Mouse (Mus musculus) thymus, adult 2 months (tissue): Measurements from ENCODE around the gene Pramel7.

Experiments
- CTCF ChIP-seq: fragments of 200-500 bp; IDR thresholded peaks from 2 replicates; pipeline ENCODE4 v1.5.1; 2012; ENCODE audit warnings: mild to moderate bottlenecking, control low read depth, low read length, moderate library complexity, borderline replicate concordance; ENCODE audit not compliant: control insufficient read depth, poor library complexity, insufficient read depth; ENCODE audit errors: extremely low read depth
- POLR2A ChIP-seq: fragments of 200-500 bp; IDR thresholded peaks from 2 replicates; pipeline ENCODE4 v1.6.1; 2012; ENCODE audit warnings: mild to moderate bottlenecking, low read length, control low read depth, moderate library complexity; ENCODE audit not compliant: control insufficient read depth, poor library complexity, insufficient read depth; ENCODE audit errors: extremely low read depth

- TF ChIP-seq CTCF (no peak), POLR2A (no peak)
These were observed 16.7 kb downstream of the Pramel7 start for GRCm38 (mm10) chr2:87480207-87480606.
